Mouse (Mus musculus) MEL (cell line): Measurements from ENCODE around the gene Rnf166. TPM values are rescaled to one million over a fixed set of nuclear protein-coding genes. Genes with fewer than 3 reads are reported as not detected.

Experiments used
- DNase-seq: peaks from one replicate; pipeline ENCODE4 v3.0.0; 2011; ENCODE audit warnings: low read depth, low spot score
- H3K27ac ChIP-seq: 2 replicates; pipeline ENCODE4 v1.5.1; 2012; ENCODE audit warnings: low read depth, mild to moderate bottlenecking, control low read depth, low read length, moderate library complexity; ENCODE audit not compliant: control insufficient read depth
- H3K27me3 ChIP-seq, 2 experiments: fragments of 150-350 bp in 1 of 2; sonication (generic) in 1 of 2; 2 replicates each; pipeline ENCODE4 v1.6.1; 2012; ENCODE audit warnings: low read length in 2 of 2, mild to moderate bottlenecking in 2 of 2, improper control_type of control experiment in 1 of 2, moderate library complexity in 1 of 2; ENCODE audit not compliant: insufficient read depth in 2 of 2, control insufficient read depth in 1 of 2
- H3K36me3 ChIP-seq, 2 experiments: 2 replicates each; pipeline ENCODE4 v1.6.1; 2012 to 2014; ENCODE audit warnings: low read length in 2 of 2, improper control_type of control experiment in 1 of 2, inconsistent platforms in 1 of 2, mild to moderate bottlenecking in 1 of 2; ENCODE audit not compliant: insufficient read depth in 2 of 2, control insufficient read depth in 1 of 2
- H3K4me1 ChIP-seq, 2 experiments: fragments of 150-350 bp in 1 of 2; sonication (generic) in 1 of 2; 2 replicates each; pipeline ENCODE4 v1.6.1; 2012; ENCODE audit warnings: low read length in 2 of 2, improper control_type of control experiment in 1 of 2, mild to moderate bottlenecking in 1 of 2; ENCODE audit not compliant: insufficient read depth in 2 of 2, control insufficient read depth in 1 of 2
- H3K4me3 ChIP-seq, 2 experiments: fragments of 150-350 bp in 1 of 2; sonication (generic) in 1 of 2; 2 replicates each; pipeline ENCODE4 v1.5.1; 2012; ENCODE audit warnings: low read depth in 2 of 2, low read length in 2 of 2, mild to moderate bottlenecking in 2 of 2, moderate library complexity in 2 of 2, control low read depth in 1 of 2, improper control_type of control experiment in 1 of 2; ENCODE audit not compliant: control insufficient read depth in 1 of 2, insufficient read depth in 1 of 2
- H3K79me2 ChIP-seq: 2 replicates; pipeline ENCODE4 v1.6.1; 2012; ENCODE audit warnings: mild to moderate bottlenecking, low read length, moderate library complexity; ENCODE audit not compliant: control insufficient read depth, poor library complexity, insufficient read depth
- H3K9ac ChIP-seq: 2 replicates; pipeline ENCODE4 v1.6.1; 2012; ENCODE audit warnings: low read depth, mild to moderate bottlenecking, control low read depth, low read length, moderate library complexity; ENCODE audit not compliant: control insufficient read depth, poor library complexity, severe bottlenecking
- H3K9me3 ChIP-seq: fragments of 150-350 bp; sonication (generic); replicated peaks from 2 replicates; pipeline ENCODE4 v1.6.1; 2012; ENCODE audit warnings: mild to moderate bottlenecking, low read length, improper control_type of control experiment, moderate library complexity; ENCODE audit not compliant: insufficient read depth
- E2F4 ChIP-seq: IDR thresholded peaks from 2 replicates; pipeline ENCODE4 v1.6.1; 2011; ENCODE audit warnings: low read depth, low read length, improper control_type of control experiment, borderline replicate concordance
- ELF1 ChIP-seq: IDR thresholded peaks from 2 replicates; pipeline ENCODE4 v1.6.1; 2014; ENCODE audit warnings: low read depth, mild to moderate bottlenecking, inconsistent platforms, low read length, improper control_type of control experiment, moderate library complexity
- MEF2A ChIP-seq: IDR thresholded peaks from 2 replicates; pipeline ENCODE4 v1.6.1; 2014; ENCODE audit warnings: low read depth, mild to moderate bottlenecking, inconsistent platforms, low read length, improper control_type of control experiment; ENCODE audit not compliant: poor library complexity, insufficient replicate concordance, severe bottlenecking; ENCODE audit errors: extremely low read depth
- MXI1 ChIP-seq: IDR thresholded peaks from 2 replicates; pipeline ENCODE4 v1.6.1; 2011; ENCODE audit warnings: mild to moderate bottlenecking, low read depth, low read length, improper control_type of control experiment
- POLR2AphosphoS5 ChIP-seq: IDR thresholded peaks from 2 replicates; pipeline ENCODE4 v1.6.1; 2012; ENCODE audit warnings: low read depth, borderline replicate concordance, mild to moderate bottlenecking, inconsistent platforms, low read length, moderate library complexity, mixed read lengths
- SMC3 ChIP-seq: IDR thresholded peaks from 2 replicates; pipeline ENCODE4 v1.6.1; 2011; ENCODE audit warnings: low read depth, low read length, improper control_type of control experiment
- USF1 ChIP-seq: IDR thresholded peaks from 2 replicates; pipeline ENCODE4 v1.6.1; 2014; ENCODE audit warnings: low read depth, mild to moderate bottlenecking, inconsistent platforms, low read length, improper control_type of control experiment, moderate library complexity
- ZKSCAN1 ChIP-seq: IDR thresholded peaks from 2 replicates; pipeline ENCODE4 v1.6.1; 2012; ENCODE audit warnings: low read depth, mild to moderate bottlenecking, inconsistent platforms, low read length, improper control_type of control experiment, moderate library complexity
- polyA plus RNA-seq, 2 experiments: library from polyadenylated mRNA; stranded (reverse) in 1 of 2; unstranded in 1 of 2; fragments of >175 nt in 1 of 2; fragments of >200 nt in 1 of 2; gene quantifications; 2 replicates each; pipeline versions ENCODE4 v1.2.1 to v1.2.4; 2012; ENCODE audit warnings: low replicate concordance in 2 of 2, low read depth in 1 of 2; ENCODE audit not compliant: insufficient read length in 2 of 2, insufficient read depth in 1 of 2, missing spikeins in 1 of 2
- total RNA-seq: library from RNA; depleted of rRNA; stranded (reverse); fragments of 300-350 nt; gene quantifications from 2 replicates; pipeline ENCODE4 v1.2.3, GENCODE M21; 2012; rRNA removed

Gene Rnf166
- total and polyA plus RNA-seq, 3 experiments = 18.6 to 37.7 TPM; not detected in 1

DNA sequence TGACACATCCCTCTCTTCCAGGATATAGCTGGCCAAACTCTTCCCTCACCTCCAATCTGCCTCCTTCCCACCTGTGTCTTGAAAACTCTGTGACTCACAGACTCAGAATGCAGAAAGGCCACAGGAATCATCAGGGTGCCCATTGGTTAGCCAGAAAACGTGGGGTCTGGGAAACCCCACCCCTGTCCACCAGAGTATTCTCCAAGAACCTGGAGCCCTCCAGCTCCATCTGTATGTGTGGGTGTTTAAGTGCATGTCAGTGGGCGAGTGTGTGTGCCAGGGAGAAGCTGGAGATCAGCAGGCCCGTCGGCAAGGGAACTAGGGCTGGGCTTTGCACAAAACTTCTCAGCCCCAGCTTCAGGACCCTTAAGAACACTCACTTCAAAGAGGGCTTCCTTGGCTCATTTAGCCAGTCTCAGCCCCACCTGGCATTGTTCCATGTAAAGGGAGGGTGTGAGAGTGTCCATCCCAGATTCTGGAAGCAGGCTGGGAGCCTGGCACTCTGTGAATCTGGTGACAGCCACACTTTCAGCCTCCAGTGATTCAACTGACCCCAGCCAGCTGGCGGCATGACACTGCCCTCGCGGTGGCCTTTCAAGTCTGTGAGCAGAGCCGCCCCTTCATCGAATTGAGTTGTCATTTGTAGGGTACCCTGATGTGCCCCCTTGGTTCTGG is 55.8 kb downstream of the Rnf166 start:
- H3K36me3 ChIP-seq = peaks cover 7 to 10% of the 10 kb centered on the region in 2 experiments
- no peak for DNase-seq

More for the DNA sequence above, 55.8 kb downstream of the Rnf166 start:
- TF ChIP-seq MEF2A = no peak
- TF ChIP-seq USF1 = no peak
- TF ChIP-seq ELF1 = no peak
- no peak for TF ChIP-seq MXI1
- no peak for TF ChIP-seq E2F4
- TF ChIP-seq SMC3 = no peak
- no peak for TF ChIP-seq POLR2AphosphoS5
- no peak for TF ChIP-seq ZKSCAN1
- Histone ChIP-seq H3K9ac (no peak overlapping the region), H3K4me1 (peaks cover 8% of the 10 kb centered on the region in 2 experiments), H3K27me3 (no peaks in the 10 kb centered on the region), H3K79me2 (no peaks in the 10 kb centered on the region), H3K27ac (no peak overlapping the region), H3K4me3 (no peak overlapping the region), H3K9me3 (no peaks in the 10 kb centered on the region)

Other genes starting within 250 kb of the Rnf166 start
- 104 and 133 TPM in 2 replicates for gene Zfpm1, start 193.9 kb downstream of the Rnf166 start, total RNA-seq
- 100 to 1,000 TPM; 260 to 343 TPM for gene Zfpm1, start 193.9 kb downstream of the Rnf166 start, polyA plus RNA-seq
- gene Trhr2, start 115.3 kb downstream of the Rnf166 start, total RNA-seq = 0.12 TPM in 1 of 2 replicates, not detected in the other
- under 1 TPM in 1 of 2 experiments, not detected in 1; 0.07 TPM for gene Trhr2, start 115.3 kb downstream of the Rnf166 start, polyA plus RNA-seq
- 84.3 and 98.5 TPM in 2 replicates for gene Zc3h18, start 99.5 kb downstream of the Rnf166 start, total RNA-seq
- 100 to 1,000 TPM in 1 of 2 experiments, 10 to 100 TPM in 1; 30.2 to 122 TPM for gene Zc3h18, start 99.5 kb downstream of the Rnf166 start, polyA plus RNA-seq
- gene Il17c, start 54.0 kb downstream of the Rnf166 start, total RNA-seq = not detected in 2 replicates
- under 1 TPM in 1 of 2 experiments, not detected in 1; 0.43 TPM for gene Il17c, start 54.0 kb downstream of the Rnf166 start, polyA plus RNA-seq
- 299 and 344 TPM in 2 replicates for gene Cyba, start 43.1 kb downstream of the Rnf166 start, total RNA-seq
- gene Cyba, start 43.1 kb downstream of the Rnf166 start, polyA plus RNA-seq = 100 to 1,000 TPM; 321 to 338 TPM
- 20.6 and 20.8 TPM in 2 replicates for gene Mvd, start 32.6 kb downstream of the Rnf166 start, total RNA-seq
- 10 to 100 TPM in 1 of 2 experiments, not detected in 1; 25.5 TPM for gene Mvd, start 32.6 kb downstream of the Rnf166 start, polyA plus RNA-seq
- not detected in 2 replicates for gene Snai3, start 15.3 kb downstream of the Rnf166 start, total RNA-seq
- under 1 TPM in 1 of 2 experiments, not detected in 1; 0.06 TPM for gene Snai3, start 15.3 kb downstream of the Rnf166 start, polyA plus RNA-seq
- 44.4 and 57.4 TPM in 2 replicates for gene Ctu2, start 79 bp upstream of the Rnf166 start, total RNA-seq
- 10 to 100 TPM in 1 of 2 experiments, not detected in 1; 44.0 TPM for gene Ctu2, start 79 bp upstream of the Rnf166 start, polyA plus RNA-seq
- gene Piezo1, start 75.3 kb upstream of the Rnf166 start, total RNA-seq = 144 and 155 TPM in 2 replicates
- 100 to 1,000 TPM in 1 of 2 experiments, 10 to 100 TPM in 1; 35.1 to 223 TPM for gene Piezo1, start 75.3 kb upstream of the Rnf166 start, polyA plus RNA-seq
- gene Cdt1, start 92.0 kb upstream of the Rnf166 start, total RNA-seq = 64.3 and 74.6 TPM in 2 replicates
- 10 to 100 TPM in 1 of 2 experiments, not detected in 1; 84.5 TPM for gene Cdt1, start 92.0 kb upstream of the Rnf166 start, polyA plus RNA-seq
- 239 and 243 TPM in 2 replicates for gene Aprt, start 100.8 kb upstream of the Rnf166 start, total RNA-seq
- gene Aprt, start 100.8 kb upstream of the Rnf166 start, polyA plus RNA-seq = 100 to 1,000 TPM in 1 of 2 experiments, not detected in 1; 287 TPM
- gene Galns, start 135.4 kb upstream of the Rnf166 start, total RNA-seq = 1.7 and 2.1 TPM in 2 replicates
- 1 to 10 TPM in 1 of 2 experiments, not detected in 1; 3.0 TPM for gene Galns, start 135.4 kb upstream of the Rnf166 start, polyA plus RNA-seq
- gene Trappc2l, start 135.6 kb upstream of the Rnf166 start, total RNA-seq = 21.6 and 21.7 TPM in 2 replicates
- 10 to 100 TPM in 1 of 2 experiments, not detected in 1; 15.1 TPM for gene Trappc2l, start 135.6 kb upstream of the Rnf166 start, polyA plus RNA-seq
- not detected in 2 replicates for gene Pabpn1l, start 146.7 kb upstream of the Rnf166 start, total RNA-seq
- under 1 TPM in 1 of 2 experiments, not detected in 1; 0.15 TPM for gene Pabpn1l, start 146.7 kb upstream of the Rnf166 start, polyA plus RNA-seq
- 10.5 and 11.1 TPM in 2 replicates for gene Cbfa2t3, start 223.0 kb upstream of the Rnf166 start, total RNA-seq
- 100 to 1,000 TPM in 1 of 2 experiments, not detected in 1; 102 TPM for gene Cbfa2t3, start 223.0 kb upstream of the Rnf166 start, polyA plus RNA-seq